Mouse (Mus musculus) splenic B cell, adult 2 months (primary cell): ENCODE measurements at regions not wholly inside any gene's neighbourhood (a gene's known extent, or its start where the extent isn't known, plus 50 kb on each side); places are given as distances from the start of the nearest gene placed in this dataset.

Source experiments
- DNase-seq: peaks from one replicate; pipeline ENCODE4 v3.0.0-alpha.2; 2011; ENCODE audit warnings: low read depth, low spot score
- H3K27me3 ChIP-seq: 2 replicates; pipeline ENCODE4 v1.6.1; 2012; ENCODE audit warnings: mild to moderate bottlenecking, low read length, moderate library complexity, mixed read lengths; ENCODE audit not compliant: control insufficient read depth, poor library complexity, insufficient read depth, severe bottlenecking
- H3K36me3 ChIP-seq: 2 replicates; pipeline ENCODE4 v1.6.1; 2012; ENCODE audit warnings: mild to moderate bottlenecking, low read length, moderate library complexity, mixed read lengths; ENCODE audit not compliant: control insufficient read depth, poor library complexity, insufficient read depth, severe bottlenecking

DNA sequence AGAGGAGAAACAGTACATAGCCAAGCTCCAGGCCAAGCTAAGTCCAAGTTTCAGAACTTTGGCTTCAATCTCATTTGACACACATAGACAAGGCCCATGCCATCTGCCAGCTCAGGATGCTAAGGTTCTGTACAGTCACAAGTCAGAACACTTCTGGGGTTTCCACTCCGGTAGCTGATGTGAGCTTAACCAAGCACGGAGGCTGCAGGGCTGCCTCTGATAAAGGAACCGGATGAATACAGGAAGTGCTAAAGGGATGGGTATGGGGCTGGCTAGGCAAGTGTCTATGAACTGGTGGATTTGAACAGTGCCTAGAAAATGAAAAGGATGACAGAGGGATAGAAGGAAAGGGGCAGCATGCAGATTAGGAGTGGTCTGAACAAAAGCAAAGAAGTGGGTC is 75.4 kb upstream of the Vldlr start:
- no peaks in the 10 kb centered on the region for H3K27me3 ChIP-seq
- no peak for DNase-seq
- H3K36me3 ChIP-seq, result no peaks in the 10 kb centered on the region

DNA sequence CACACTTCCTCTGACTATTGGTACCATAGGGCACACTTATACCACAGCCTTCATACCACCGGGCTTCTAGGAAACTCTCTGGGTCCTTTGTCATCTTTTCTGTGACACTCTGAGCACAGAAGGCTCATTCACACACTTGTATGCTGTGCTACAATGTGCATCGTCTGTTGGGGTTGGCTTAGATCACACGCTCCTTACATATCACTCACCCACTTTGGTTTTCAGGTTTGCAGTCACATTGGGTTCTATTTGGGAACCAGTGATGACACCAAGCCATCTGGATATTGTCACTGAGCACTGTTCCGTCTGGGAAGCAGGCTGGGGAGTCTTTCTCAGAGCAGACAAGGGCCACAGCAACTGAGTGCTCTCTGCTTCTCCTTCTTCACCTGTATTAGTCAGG is 74.1 kb upstream of the Vldlr start:
- DNase-seq, result no peak
- H3K27me3 ChIP-seq, result no peaks in the 10 kb centered on the region
- H3K36me3 ChIP-seq, result no peaks in the 10 kb centered on the region

DNA sequence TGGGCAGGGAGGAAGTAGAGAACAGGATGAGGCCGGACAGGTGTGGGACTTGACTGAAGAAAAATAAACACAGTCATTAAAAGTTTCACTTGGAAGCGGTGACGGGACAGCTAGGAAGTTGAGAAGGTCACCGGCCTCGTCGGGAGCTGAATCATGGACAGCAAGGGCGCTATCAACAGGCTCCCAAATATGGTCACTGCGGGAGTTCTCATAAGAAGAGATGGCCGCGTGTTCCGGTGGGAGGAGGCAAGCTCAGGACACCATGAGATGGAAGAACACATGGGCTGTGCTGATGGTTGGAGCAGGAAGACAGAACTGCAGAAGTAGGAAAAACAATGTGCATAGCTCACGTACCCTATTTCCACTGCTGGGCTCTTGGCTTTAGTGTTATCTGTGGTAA is 68.9 kb upstream of the Vldlr start:
- H3K36me3 ChIP-seq, result no peaks in the 10 kb centered on the region
- DNase-seq, result no peak
- no peaks in the 10 kb centered on the region for H3K27me3 ChIP-seq

DNA sequence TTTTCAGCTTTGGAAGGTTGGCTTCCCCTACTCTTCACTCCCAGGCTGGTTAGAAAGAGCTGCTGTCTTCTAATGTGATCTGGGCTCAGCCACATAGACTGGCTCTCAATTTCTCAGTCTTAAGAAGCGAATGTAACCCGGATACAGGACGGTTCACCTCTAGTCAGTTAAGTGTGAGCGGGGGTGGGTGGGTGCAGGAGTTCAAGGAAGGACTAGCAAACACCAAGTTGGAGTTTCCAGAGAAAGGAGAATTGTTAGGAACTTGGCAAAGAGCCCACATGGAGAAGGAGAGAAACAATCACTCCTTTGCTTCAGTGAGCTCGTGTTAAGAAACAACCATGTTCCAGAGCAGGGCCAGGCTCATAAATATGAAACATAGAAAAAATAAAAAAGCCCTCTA is 68.0 kb upstream of the Vldlr start:
- no peak for DNase-seq
- no peaks in the 10 kb centered on the region for H3K27me3 ChIP-seq
- no peaks in the 10 kb centered on the region for H3K36me3 ChIP-seq

DNA sequence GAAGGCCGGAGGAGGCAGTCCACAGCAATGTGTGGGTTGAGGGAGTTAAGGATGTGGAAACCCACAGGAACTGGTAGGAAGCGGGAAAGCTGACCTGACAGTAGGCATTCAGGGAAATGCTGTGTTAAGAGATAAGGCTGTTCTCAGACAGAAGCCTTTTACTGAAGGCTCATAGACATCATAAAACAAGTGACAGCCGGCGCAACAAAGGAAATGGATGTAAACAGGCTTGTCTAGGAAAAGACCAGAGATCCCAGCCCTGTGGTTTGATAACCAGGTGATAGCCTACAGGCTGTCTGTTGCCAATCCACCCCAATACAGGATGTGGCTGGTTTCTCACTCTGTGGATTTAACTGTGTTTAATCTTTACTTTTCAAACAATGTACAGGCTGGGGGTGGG is 66.7 kb upstream of the Vldlr start:
- Histone ChIP-seq H3K36me3 (no peaks in the 10 kb centered on the region), H3K27me3 (no peaks in the 10 kb centered on the region)
- DNase-seq, result no peak

DNA sequence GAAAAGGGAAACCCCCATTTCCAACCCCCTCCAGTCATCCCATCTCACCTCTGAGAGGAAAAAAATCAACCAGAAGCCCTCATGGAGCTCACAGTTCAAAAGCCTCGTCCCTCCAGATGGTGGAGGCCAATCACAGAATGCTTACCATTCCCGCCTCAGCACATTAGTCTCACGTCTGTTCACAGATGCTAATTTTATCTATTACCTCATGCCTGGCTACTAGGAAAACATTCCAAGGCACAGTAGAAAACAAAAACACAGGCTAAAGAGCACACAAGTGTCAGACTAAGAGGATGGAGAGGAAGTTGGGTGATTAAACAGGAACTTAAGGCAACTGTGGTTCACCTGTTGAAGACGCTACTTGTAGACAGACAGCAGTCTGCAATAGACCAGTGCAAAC is 54.4 kb upstream of the Vldlr start:
- no peak for DNase-seq

More for the DNA sequence above, 54.4 kb upstream of the Vldlr start:
- H3K36me3 ChIP-seq, result no peaks in the 10 kb centered on the region
- H3K27me3 ChIP-seq, result no peaks in the 10 kb centered on the region
